Mouse (Mus musculus) G1E-ER4 (cell line): ENCODE results near the gene Dhrs4. TPM values are rescaled to one million over a fixed set of nuclear protein-coding genes. Genes with fewer than 3 reads are reported as not detected.

ENCODE experiments used
- GATA1 ChIP-seq: IDR thresholded peaks from one replicate; pipeline ENCODE4 v1.8.0; 2012; ENCODE audit warnings: low read length, inconsistent platforms
- polyA plus RNA-seq: library from polyadenylated mRNA; stranded (reverse); fragments of >175 nt; gene quantifications from 2 replicates; pipeline ENCODE4 v1.2.3, GENCODE M21; 2012

Dhrs4 gene
- 70.2 and 97.5 TPM in 2 replicates for polyA plus RNA-seq

DNA sequence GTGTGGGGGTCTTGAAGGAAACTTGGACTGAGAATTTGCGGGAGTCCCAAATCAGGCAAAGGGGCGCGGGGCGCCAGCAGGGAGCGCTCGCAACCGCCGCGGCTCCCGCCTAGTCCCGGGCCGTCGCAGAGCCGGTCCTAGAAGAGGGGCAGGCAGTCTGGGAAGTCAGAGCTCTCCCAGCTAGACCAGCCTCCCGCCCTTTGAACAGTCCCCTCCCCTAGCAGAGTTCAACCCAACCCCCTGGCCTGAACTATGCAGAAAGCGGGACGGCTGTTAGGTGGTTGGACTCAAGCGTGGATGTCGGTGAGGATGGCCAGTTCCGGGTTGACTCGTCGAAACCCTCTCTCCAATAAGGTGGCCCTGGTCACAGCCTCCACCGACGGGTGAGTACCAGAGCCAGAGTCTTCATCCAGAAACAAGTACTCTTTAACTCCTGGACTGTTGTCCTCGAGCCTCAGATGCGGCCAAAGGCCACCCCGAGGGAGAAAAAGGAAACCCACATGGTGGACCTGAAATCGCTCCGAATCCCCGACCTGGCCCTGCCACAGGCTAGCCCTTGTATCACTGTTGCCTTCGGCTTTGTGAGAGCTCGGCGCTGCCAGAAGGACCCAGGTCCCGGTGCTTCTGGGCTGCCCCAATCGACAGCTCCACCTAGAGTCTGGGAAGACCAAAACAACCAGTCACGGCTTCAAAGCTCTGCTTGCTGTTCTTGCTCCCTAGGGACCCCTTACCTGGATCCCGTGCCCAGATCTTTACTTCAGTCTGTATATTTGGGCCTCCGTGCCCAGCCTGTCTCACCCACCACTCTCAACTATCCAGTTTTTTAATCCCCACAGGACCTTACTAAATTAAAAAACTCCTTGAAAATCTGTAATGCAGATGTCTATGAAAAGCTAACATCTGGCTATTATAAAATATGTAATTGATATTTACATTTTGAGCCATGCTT lies at the start of gene Dhrs4:
Dhrs4 (plus strand) TSS at position 108 of the 949 bp plus-strand sequence.
- no peak for TF ChIP-seq GATA1

GRCm38 (mm10) chr14:55430255-55430654 lies 48.3 kb upstream of the Dhrs4 start:
- TF ChIP-seq GATA1 = no peak

DNA sequence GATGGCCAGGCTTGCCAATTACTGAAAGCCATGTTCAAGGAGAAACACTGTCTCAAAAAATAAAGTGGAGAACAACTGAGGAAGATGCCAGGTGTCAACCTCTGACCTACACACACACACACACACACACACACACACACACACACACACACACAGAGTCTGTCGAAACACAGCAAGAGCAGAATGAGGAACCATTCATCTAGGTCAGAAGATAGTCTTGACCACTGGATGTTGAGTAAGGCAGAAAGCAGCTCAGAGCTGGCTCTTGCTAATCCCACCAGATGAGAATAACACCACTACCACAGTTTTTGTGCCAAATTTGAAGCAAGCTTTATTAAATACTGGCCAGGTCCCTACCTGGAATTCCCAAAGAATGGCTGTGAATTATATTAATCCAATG lies 45.5 kb upstream of the Dhrs4 start:
- no peak for TF ChIP-seq GATA1

DNA sequence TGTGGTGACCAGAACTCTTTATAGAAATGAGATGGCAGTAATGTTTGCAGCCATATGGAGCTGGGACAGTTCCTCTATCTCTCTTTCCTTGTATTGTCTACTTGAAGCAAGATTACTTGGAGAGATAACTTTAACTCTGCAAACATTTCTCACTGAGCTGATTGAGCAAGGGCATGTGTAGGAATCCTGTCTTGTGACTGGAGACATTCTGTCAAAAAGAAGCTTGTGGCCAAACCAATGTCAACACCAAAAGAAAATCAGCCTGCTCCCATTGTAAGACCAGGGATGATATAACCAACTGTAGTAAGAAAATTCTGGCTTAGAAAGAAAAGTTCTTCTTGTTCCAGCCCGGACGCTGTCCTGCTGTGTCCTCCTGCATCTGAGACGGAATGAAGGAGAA lies 43.7 kb upstream of the Dhrs4 start:
- TF ChIP-seq GATA1 = no peak

- TF ChIP-seq GATA1 = no peak
Measured at GRCm38 (mm10) chr14:55437118-55437517, 41.4 kb upstream of the Dhrs4 start.

- TF ChIP-seq GATA1 = no peak
Measured at GRCm38 (mm10) chr14:55438193-55438784, 40.3 kb upstream of the Dhrs4 start.

DNA sequence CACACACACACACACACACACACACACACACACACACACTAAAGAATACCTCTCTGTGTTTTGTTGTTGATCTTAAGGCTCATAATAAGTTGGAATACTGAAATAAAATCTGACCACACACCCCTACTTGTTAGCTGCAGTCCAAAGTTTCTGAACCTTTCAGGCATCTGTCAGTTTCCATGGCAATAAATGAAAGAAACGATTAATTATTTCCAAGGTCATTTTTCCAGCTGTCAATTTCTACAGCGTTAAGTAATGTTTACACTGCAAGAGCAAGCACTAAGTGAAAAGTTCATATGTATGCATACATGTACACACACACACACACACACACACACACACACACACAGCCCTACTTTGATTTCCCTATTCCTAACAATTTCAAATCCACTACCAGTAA lies 20.9 kb upstream of the Dhrs4 start:
- TF ChIP-seq GATA1 = no peak

- no peak for TF ChIP-seq GATA1
Measured at GRCm38 (mm10) chr14:55458273-55458672, 20.3 kb upstream of the Dhrs4 start.

DNA sequence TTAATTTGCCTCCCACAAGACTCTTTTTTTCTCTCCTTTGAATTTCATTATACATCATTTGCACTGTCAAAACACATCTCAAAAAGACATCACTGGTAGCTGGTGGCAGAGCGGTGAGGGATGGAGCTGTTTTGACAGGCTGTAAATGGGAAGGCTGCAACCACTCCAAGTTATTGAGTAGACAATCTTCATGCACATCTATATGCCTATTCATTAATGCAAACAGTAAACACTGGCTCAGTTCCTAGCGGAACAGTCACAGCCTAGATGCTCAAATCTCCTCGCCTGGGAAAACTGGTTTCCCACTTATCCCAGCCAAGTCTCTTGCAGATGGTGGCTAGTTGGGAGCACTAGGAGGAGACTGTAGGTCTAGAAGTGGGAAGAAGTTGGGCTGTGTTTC lies 19.8 kb upstream of the Dhrs4 start:
- TF ChIP-seq GATA1 = no peak

DNA sequence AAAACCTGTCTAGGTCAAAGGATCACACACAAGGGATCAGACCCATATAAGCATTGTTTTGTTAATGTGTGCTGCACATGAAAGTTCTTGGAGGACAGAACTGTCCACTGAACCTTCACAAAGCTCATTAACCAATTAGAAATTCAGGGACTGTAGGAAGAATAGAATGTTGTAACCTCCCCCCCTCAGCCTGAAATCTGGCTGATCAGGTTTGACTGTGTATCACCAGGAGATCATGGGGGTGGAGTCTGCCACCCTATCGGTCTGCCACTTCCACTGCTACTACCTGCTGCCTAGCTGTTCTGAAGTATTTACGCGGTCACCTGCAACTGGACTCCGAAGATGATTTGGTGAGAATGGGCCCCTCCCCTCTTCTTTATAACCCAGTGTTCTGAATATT lies 18.8 kb upstream of the Dhrs4 start:
- no peak for TF ChIP-seq GATA1

DNA sequence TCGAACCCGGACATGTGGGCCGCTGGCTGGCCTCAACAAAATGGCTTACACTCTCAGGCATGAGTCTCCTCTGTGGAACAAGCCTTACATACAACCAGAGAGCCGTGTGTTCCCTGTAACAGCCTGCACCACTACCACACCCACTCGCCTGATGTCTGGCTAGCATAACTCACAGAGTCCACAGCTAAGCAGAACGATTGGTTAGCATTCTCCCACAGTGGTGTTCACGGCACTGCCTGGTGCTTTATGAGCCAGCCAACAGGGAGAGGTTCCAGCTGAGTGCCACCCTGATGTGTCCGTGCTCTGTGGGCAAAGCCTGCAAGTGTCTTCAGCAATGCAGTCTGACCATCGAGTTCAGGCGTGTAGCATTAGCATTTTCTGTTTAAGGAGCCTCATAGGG lies 18.3 kb upstream of the Dhrs4 start:
- no peak for TF ChIP-seq GATA1

DNA sequence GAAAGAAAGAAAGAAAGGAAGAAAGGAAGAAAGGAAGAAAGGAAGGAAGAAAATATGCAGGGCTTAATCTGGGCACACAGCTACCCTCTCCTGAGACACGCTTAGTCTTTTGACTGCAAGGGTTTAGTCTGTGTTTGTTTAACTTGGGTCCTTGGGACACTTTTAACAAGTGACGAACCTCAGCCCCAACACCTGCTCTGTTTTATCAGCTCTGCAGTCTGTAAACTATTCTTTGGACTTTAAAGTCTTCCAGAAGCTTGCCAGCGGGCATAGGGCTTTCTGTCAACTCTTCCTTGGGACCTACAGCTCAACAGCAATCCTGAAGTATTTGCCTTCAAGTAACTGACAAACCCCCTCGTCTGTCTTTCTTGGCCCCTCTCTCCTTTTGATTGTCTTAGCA lies 16.8 kb upstream of the Dhrs4 start:
- TF ChIP-seq GATA1 = no peak

GRCm38 (mm10) chr14:55466481-55466880 lies 12.1 kb upstream of the Dhrs4 start:
- no peak for TF ChIP-seq GATA1

DNA sequence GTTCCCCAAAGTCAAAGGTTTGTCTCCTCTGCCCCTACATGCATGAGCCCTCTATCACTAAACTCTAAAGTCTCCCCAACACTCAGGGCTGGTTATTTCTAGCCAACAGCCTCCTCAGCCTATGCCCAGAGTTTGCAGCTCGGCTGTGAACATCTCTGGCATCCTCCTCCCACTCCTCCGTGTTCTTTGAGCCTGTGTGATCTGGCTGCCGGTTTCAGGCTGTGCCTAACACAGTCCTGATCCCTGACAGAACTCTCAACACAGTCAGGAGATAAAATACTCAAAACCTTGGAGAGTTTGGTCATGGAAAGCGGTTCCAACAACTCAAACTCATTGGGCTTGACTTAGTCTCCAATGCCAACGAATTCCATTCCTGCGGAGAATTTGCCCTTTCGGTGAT lies 11.4 kb upstream of the Dhrs4 start:
- TF ChIP-seq GATA1 = no peak

DNA sequence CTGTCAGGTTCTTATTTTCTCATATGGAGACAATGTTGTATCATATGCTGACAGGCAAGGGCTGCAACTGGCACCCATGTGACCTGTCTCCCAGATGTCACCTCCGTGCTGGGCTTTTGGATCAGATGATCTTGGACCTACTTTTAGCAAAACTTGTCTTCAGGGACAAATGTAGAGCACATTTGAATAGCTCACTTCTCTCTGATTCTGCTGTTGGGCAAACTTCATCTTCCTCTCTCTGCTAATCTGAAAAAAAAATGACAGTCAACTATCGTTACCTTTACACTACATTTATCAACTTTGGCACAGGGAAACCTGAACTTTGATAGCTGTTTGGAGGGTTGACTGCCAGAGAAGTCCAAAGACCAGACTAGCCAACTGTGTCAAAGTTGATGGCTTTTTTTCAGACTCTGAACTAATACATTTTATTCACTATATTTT lies 10.2 kb upstream of the Dhrs4 start:
- TF ChIP-seq GATA1 = no peak

- no peak for TF ChIP-seq GATA1
Measured at GRCm38 (mm10) chr14:55469041-55469440, 9.5 kb upstream of the Dhrs4 start.

DNA sequence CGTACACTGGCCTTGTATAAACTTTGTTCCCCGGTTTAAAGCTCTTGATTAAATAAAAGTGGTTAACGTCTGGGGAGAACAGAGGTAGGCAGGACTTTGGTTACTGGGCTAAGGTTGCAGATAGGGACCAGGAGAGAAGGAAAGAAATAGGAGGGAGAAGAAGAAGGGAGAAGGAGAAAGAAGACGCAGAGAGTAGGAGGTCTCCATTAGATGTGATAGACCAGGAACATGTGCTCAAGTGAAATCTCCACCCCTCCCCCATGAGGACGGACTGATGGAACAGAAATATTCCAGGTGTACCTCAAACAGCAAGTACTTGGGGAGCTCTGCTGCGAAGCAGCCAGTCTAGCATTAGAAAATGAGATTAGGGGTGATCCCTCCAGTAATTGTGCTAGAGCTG lies 8.7 kb upstream of the Dhrs4 start:
- no peak for TF ChIP-seq GATA1
